Mouse (Mus musculus) small intestine, adult 10 weeks (tissue): Measurements from ENCODE around the gene Hs2st1. TPM values are rescaled to one million over a fixed set of nuclear protein-coding genes. Genes with fewer than 3 reads are reported as not detected.

Source experiments
- polyA plus RNA-seq: library from polyadenylated mRNA; stranded (reverse); fragments of 350-450 nt; fragmentation: Illumina TruSeq; extraction: RNeasy Lipid Tissue Mini Kit (QIAGEN cat#74804); gene quantifications from one replicate; pipeline ENCODE4 v1.2.3, GENCODE M21; 2014; ENCODE audit warnings: low replicate concordance

Hs2st1 gene
- polyA plus RNA-seq, result 21.4 TPM

GRCm38 (mm10) chr3:144570047-144570815 lies at the start of gene Hs2st1, which contains the start of gene Selenof:
Hs2st1 (minus strand) TSS chr3:144570181.
Selenof (plus strand) TSS chr3:144570304.

Other genes starting within 250 kb of the Hs2st1 start
- 1,036 TPM for gene Selenof, start 123 bp upstream of the Hs2st1 start, polyA plus RNA-seq
- gene Sh3glb1, start 150.2 kb upstream of the Hs2st1 start, polyA plus RNA-seq, result 333 TPM
- gene Clca3a1, start 190.8 kb upstream of the Hs2st1 start, polyA plus RNA-seq, result 13.8 TPM
- gene Clca3a2, start 249.3 kb upstream of the Hs2st1 start, polyA plus RNA-seq, result 6.0 TPM